Mouse (Mus musculus): ENCODE measurements around the gene Aurka. TPM values are rescaled to one million over a fixed set of nuclear protein-coding genes. Genes with fewer than 3 reads are reported as not detected.

The Aurka gene
- polyA plus RNA-seq (2017; shearing (Covaris generic)): 4.3 TPM

GRCm38 (mm10) chr2:172370411-172371223 is at the start of gene Aurka, which contains the start of gene Cstf1:
Gene Aurka (minus strand): TSS chr2:172370535.
Gene Cstf1 (plus strand): TSS chr2:172370681.

GRCm38 (mm10) chr2:172393391-172394051 is 23.2 kb upstream of the Aurka start, which contains the start of gene Cass4:
Gene Cass4 (plus strand): TSS chr2:172393794.

GRCm38 (mm10) chr2:172345258-172345738 is 25.0 kb downstream of the Aurka start, which contains the start of gene Fam210b:
Gene Fam210b (plus strand): TSS chr2:172345565.

Other genes with a start within 250 kb of the Aurka start
- not detected for gene Mc3r, start 122.0 kb downstream of the Aurka start, polyA plus RNA-seq (2017; shearing (Covaris generic))
- 17.4 TPM for gene Fam210b, start 25.0 kb downstream of the Aurka start, polyA plus RNA-seq (2017; shearing (Covaris generic))
- 33.3 TPM for gene Cstf1, start 146 bp upstream of the Aurka start, polyA plus RNA-seq (2017; shearing (Covaris generic))
- gene Cass4, start 23.3 kb upstream of the Aurka start, polyA plus RNA-seq (2017; shearing (Covaris generic)): 3.7 TPM
- 122 TPM for gene Rtf2, start 70.0 kb upstream of the Aurka start, polyA plus RNA-seq (2017; shearing (Covaris generic))
- 4.2 TPM for gene Gcnt7, start 88.1 kb upstream of the Aurka start, polyA plus RNA-seq (2017; shearing (Covaris generic))
- gene Fam209, start 102.0 kb upstream of the Aurka start, polyA plus RNA-seq (2017; shearing (Covaris generic)): 1.5 TPM
- gene Tfap2c, start 179.1 kb upstream of the Aurka start, polyA plus RNA-seq (2017; shearing (Covaris generic)): 0.08 TPM

Data from CD4-positive, CD25-positive, alpha-beta regulatory T cell (primary cell).